Mouse (Mus musculus): ENCODE measurements around the gene Apobec2.

DNA sequence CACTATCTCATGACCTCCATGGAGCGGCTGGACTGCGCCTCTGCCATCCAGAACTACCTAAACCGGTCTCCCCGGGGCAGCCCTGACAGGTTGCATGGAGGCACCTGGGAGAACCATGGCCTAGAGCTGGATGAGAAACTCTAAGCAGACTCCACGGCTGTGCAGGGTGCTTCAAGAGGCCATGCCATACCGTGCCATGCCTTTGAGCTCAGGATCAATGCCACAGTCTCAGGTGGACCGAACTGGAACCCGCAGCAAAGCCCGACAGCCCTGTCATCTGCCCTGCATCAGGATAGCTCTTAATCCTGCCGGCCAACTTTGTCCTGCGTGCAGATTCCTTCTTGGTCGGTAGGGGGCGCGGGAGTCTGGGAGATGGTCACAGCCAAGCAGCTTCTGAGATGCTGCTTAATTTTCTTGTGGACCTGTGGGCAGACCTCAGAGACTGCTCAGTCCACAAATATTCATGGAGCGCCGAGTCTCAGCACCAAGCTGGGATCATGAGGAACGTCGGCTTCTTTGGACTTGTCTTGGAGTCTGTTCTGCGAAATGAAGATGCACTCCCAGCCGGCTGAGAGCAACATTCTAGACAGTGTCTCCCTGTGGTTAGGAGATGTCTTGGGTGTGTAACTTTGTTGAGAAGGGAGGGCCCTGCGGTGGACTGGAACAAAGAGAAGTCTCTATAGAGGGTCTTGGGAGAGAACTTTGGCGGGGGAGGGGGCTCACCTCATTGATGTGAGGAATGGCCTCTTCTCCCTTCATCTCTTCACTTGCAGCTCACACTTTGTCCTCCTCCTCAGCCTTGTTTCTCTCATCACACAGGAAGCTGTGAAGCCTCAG is 34.9 kb upstream of the Apobec2 start:
- TF ChIP-seq CTCF (IDR thresholded peaks at IDR 0.05; ENCODE audit: control insufficient read depth, insufficient read depth, insufficient read length): peak; percentile 82
- TF ChIP-seq FOSL1 (IDR thresholded peaks at IDR 0.05; ENCODE audit: insufficient read depth, low read length, poor library complexity, severe bottlenecking): no peak
